Mouse (Mus musculus): ENCODE measurements around the gene Kcnt2. TPM values are rescaled to one million over a fixed set of nuclear protein-coding genes. Genes with fewer than 3 reads are reported as not detected.

The Kcnt2 gene
- not detected in 2 replicates for total RNA-seq (2023)

GRCm38 (mm10) chr1:140245876-140246597 is at the start of gene Kcnt2:
Gene Kcnt2, plus strand, starts transcription at chr1:140246158.

Other genes starting within 250 kb of the Kcnt2 start
- gene Cfh, start 62.4 kb upstream of the Kcnt2 start, total RNA-seq (2023), result 5.4 and 7.7 TPM in 2 replicates